ENCODE assay signal across 18 mouse cellular contexts in the genomic region with DNA sequence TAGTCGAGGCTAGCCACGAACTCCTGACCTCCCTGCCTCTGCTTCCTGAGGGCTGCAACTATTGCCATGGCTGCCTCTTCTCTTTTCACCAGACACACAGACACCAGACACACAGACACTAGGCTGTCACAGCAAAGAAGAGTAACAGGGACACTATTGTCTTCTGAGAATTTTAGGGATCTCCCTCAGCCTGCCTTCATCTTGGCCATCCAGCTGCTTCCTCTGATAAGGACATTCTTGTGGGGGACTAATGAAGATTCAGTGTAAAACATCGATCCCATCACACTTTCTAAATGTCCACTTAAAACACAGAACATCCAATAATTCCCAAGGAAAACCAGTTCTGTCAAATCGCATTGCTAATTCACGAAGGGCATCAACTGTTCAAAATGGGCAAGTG.
"Had no signal": no experiment of that assay in that cellular context is flagged by ENCODE, and none has a peak within 500 bp of the region (broad histone marks: within the 10 kb centered on the region; RNA-seq: fewer than 3 reads in every experiment).

No protein-coding gene starts in this region.

- H3K36me3 ChIP-seq: kidney, embryonic 15.5 days; limb, embryonic 12.5 days; limb, embryonic 15.5 days had no signal

- H3K4me3 ChIP-seq: kidney, embryonic 15.5 days; limb, embryonic 12.5 days; limb, embryonic 15.5 days; megakaryocyte, embryonic 14.5 days had no signal

- H3K27ac ChIP-seq: kidney, embryonic 15.5 days; limb, embryonic 12.5 days; limb, embryonic 15.5 days; stomach, postnatal 0 days had no signal

- H3K9ac ChIP-seq: kidney, embryonic 15.5 days; limb, embryonic 12.5 days; limb, embryonic 15.5 days; lung, embryonic 14.5 days had no signal

- DNase-seq: kidney, adult 8-10 months; kidney, postnatal 10 days; kidney, postnatal 36 days; left cerebral cortex, postnatal 4 days; lung, embryonic 14.5 days; lung, postnatal 10 days; lung, postnatal 36 days; midbrain, embryonic 14.5 days; thymus, adult 2 months; thymus, postnatal 14 days; thymus, postnatal 4 days had no signal

- H3K27me3 ChIP-seq: kidney, embryonic 15.5 days; limb, embryonic 12.5 days; limb, embryonic 15.5 days had no signal

- ATAC-seq: intestine, postnatal 0 days had no signal

- H3K9me3 ChIP-seq: kidney, embryonic 15.5 days; limb, embryonic 12.5 days; limb, embryonic 15.5 days; megakaryocyte, embryonic 14.5 days had no signal

- H3K4me2 ChIP-seq: kidney, embryonic 15.5 days; limb, embryonic 12.5 days; limb, embryonic 15.5 days; lung, embryonic 14.5 days; midbrain, embryonic 11.5 days had no signal
